In genomic region chr2:131037226-131037990, GRCm38 (mm10) we compare ENCODE assay signal across 9 mouse cellular contexts. TPM values are rescaled to one million over a fixed set of nuclear protein-coding genes. Genes with fewer than 3 reads are reported as not detected.
A peak's percentile ranks its signal among the peaks of the same experiment; 100 is the strongest.
DNase-seq lines count a peak whose midpoint lies in the region; ATAC-seq lines count a peak whose summit lies in the region.
"Had no signal": no experiment of that assay in that cellular context is flagged by ENCODE, and none has a peak within 500 bp of the region (broad histone marks: within the 10 kb centered on the region; RNA-seq: fewer than 3 reads in every experiment).

No protein-coding gene starts in this region.

- no peaks in the 10 kb centered on the region for H3K9me3 ChIP-seq in embryonic facial prominence, embryonic 15.5 days (replicated peaks)

- peaks cover 18% of the 10 kb centered on the region for H3K4me1 ChIP-seq in embryonic facial prominence, embryonic 15.5 days

- H3K36me3 ChIP-seq in embryonic facial prominence, embryonic 15.5 days, result no peaks in the 10 kb centered on the region

- H3K4me3 ChIP-seq in embryonic facial prominence, embryonic 15.5 days (replicated peaks), result no peak overlapping the region
- H3K4me3 ChIP-seq: megakaryocyte, embryonic 14.5 days had no signal

- peaks cover 21% of the 10 kb centered on the region for H3K27me3 ChIP-seq in embryonic facial prominence, embryonic 15.5 days

- WGBS in embryonic facial prominence, embryonic 15.5 days, result 42% methylated on average over 17 of the region's 17 CpGs

- no peak overlapping the region for H3K9ac ChIP-seq in embryonic facial prominence, embryonic 15.5 days

- ATAC-seq in embryonic facial prominence, embryonic 15.5 days (ENCODE audit: insufficient number of reproducible peaks, low FRiP score, low TSS enrichment, low read depth), result 0 out of 2 replicates have a peak, but pooled peaks have one; percentile 34

- no peak overlapping the region for H3K27ac ChIP-seq in embryonic facial prominence, embryonic 15.5 days (replicated peaks)

- peak; percentile 48 for DNase-seq in layer of hippocampus, adult 11-12 months (ENCODE audit: low spot score)
- DNase-seq in layer of hippocampus, adult 9-10 months (ENCODE audit: low spot score), result no peak
- peak; percentile 49 for DNase-seq in kidney, postnatal 10 days
- peak; percentile 68 for DNase-seq in lung, postnatal 36 days
- no peak for DNase-seq in ovary, postnatal 10 days (ENCODE audit: low spot score)
- DNase-seq in c-Kit-positive CD71-positive TER-119-positive erythroid progenitor cells, embryonic 14.5 days (ENCODE audit: low spot score), result no peak
- DNase-seq in ovary, postnatal 14 days (ENCODE audit: low spot score), result no peak

- H3K4me2 ChIP-seq in embryonic facial prominence, embryonic 15.5 days (replicated peaks), result no peak overlapping the region

RNA-seq across cellular contexts. Expression of gene Gfra4, which starts 5.5 kb away (rescaled TPM):
- polyA plus RNA-seq in embryonic facial prominence, embryonic 15.5 days (2015; fragmentation: Nextera tagmentation; extraction: Ambion mirVana), result 42.6 and 44.0 TPM in 2 replicates

RNA-seq across cellular contexts. Expression of gene Adam33, which starts 26.2 kb away (rescaled TPM):
- polyA plus RNA-seq in embryonic facial prominence, embryonic 15.5 days (2015; fragmentation: Nextera tagmentation; extraction: Ambion mirVana), result 75.8 and 79.0 TPM in 2 replicates

RNA-seq across cellular contexts. Expression of gene Siglec1, which starts 49.2 kb away (rescaled TPM):
- polyA plus RNA-seq in embryonic facial prominence, embryonic 15.5 days (2015; fragmentation: Nextera tagmentation; extraction: Ambion mirVana), result 0.68 TPM in 2 replicates

Comparison
In these comparisons a context has a peak if more than half of its experiments do, and no peak if none do; other contexts are left out.
1. DNase-seq: peak in layer of hippocampus, adult 11-12 months (single experiment), kidney, postnatal 10 days (single experiment) and lung, postnatal 36 days (single experiment); none in layer of hippocampus, adult 9-10 months (single experiment), ovary, postnatal 10 days (single experiment), c-Kit-positive CD71-positive TER-119-positive erythroid progenitor cells, embryonic 14.5 days (single experiment) and ovary, postnatal 14 days (single experiment).